ENCODE assay signal across 18 mouse cellular contexts in genomic region chr10:62544316-62544715, GRCm38 (mm10). TPM values are rescaled to one million over a fixed set of nuclear protein-coding genes. Genes with fewer than 3 reads are reported as not detected.
DNase-seq lines count a peak whose midpoint lies in the region; ATAC-seq lines count a peak whose summit lies in the region.
"Had no signal": no experiment of that assay in that cellular context is flagged by ENCODE, and none has a peak within 500 bp of the region (broad histone marks: within the 10 kb centered on the region; RNA-seq: fewer than 3 reads in every experiment).

No protein-coding gene starts in this region.

- DNase-seq in heart, adult 11 months = no peak
- peak; percentile 75 for DNase-seq in A20 (ENCODE audit: low read depth, low spot score)
- peak; percentile 41 to 53 for DNase-seq in natural killer cell, adult 2 months (ENCODE audit: low spot score in 2 of 2)
- no peak for DNase-seq in left cerebral cortex, adult 18-20 months (ENCODE audit: low spot score in 2 of 2)
- DNase-seq in retina, postnatal 1 day = no peak
- DNase-seq: cerebellum, adult 11-12 months; gastrocnemius, postnatal 10 days; kidney, postnatal 14 days; layer of hippocampus, adult 9-11 months had no signal

- no peak overlapping the region for H3K9ac ChIP-seq in heart, embryonic 15.5 days
- no peak overlapping the region for H3K9ac ChIP-seq in midbrain, embryonic 15.5 days
- H3K9ac ChIP-seq: embryonic facial prominence, embryonic 13.5 days; heart, embryonic 13.5 days; limb, embryonic 15.5 days; neural tube, embryonic 13.5 days had no signal

- H3K4me2 ChIP-seq in heart, embryonic 15.5 days = no peak overlapping the region
- H3K4me2 ChIP-seq in midbrain, embryonic 15.5 days = no peak overlapping the region
- H3K4me2 ChIP-seq: embryonic facial prominence, embryonic 13.5 days; heart, embryonic 13.5 days; limb, embryonic 15.5 days; neural tube, embryonic 13.5 days had no signal

- H3K4me3 ChIP-seq in heart, embryonic 15.5 days = no peak overlapping the region
- H3K4me3 ChIP-seq in midbrain, embryonic 15.5 days = no peak overlapping the region
- H3K4me3 ChIP-seq: embryonic facial prominence, embryonic 13.5 days; heart, embryonic 13.5 days; limb, embryonic 15.5 days; neural tube, embryonic 13.5 days had no signal

- 66% methylated on average over 4 of the region's 4 CpGs for WGBS in heart, embryonic 15.5 days
- 90% methylated on average over 4 of the region's 4 CpGs for WGBS in midbrain, embryonic 15.5 days

- no peaks in the 10 kb centered on the region for H3K36me3 ChIP-seq in heart, embryonic 15.5 days
- H3K36me3 ChIP-seq in midbrain, embryonic 15.5 days (replicated peaks) = no peaks in the 10 kb centered on the region
- H3K36me3 ChIP-seq: embryonic facial prominence, embryonic 13.5 days; heart, embryonic 13.5 days; limb, embryonic 15.5 days; neural tube, embryonic 13.5 days had no signal

- peaks cover 3% of the 10 kb centered on the region; the same call in 1 of the 2 replicates for H3K4me1 ChIP-seq in heart, embryonic 15.5 days (replicated peaks)
- no peaks in the 10 kb centered on the region for H3K4me1 ChIP-seq in midbrain, embryonic 15.5 days
- H3K4me1 ChIP-seq: embryonic facial prominence, embryonic 13.5 days; limb, embryonic 15.5 days; neural tube, embryonic 13.5 days had no signal

- ATAC-seq in heart, embryonic 15.5 days (replicated peaks; ENCODE audit: insufficient number of reproducible peaks, insufficient read depth, low FRiP score, low read depth) = no peak
- ATAC-seq in activated CD4-positive, CD25-positive, alpha-beta regulatory T cell, adult 4 months = peak; percentile 26
- ATAC-seq in midbrain, embryonic 15.5 days (replicated peaks) = no peak
- ATAC-seq: intestine, embryonic 16.5 days had no signal

- no peaks in the 10 kb centered on the region for H3K9me3 ChIP-seq in heart, embryonic 15.5 days (replicated peaks)
- H3K9me3 ChIP-seq in midbrain, embryonic 15.5 days = no peaks in the 10 kb centered on the region
- H3K9me3 ChIP-seq: embryonic facial prominence, embryonic 13.5 days; heart, embryonic 13.5 days; limb, embryonic 15.5 days; neural tube, embryonic 13.5 days had no signal

- no peaks in the 10 kb centered on the region for H3K27me3 ChIP-seq in heart, embryonic 15.5 days
- no peaks in the 10 kb centered on the region for H3K27me3 ChIP-seq in midbrain, embryonic 15.5 days (replicated peaks)
- H3K27me3 ChIP-seq: embryonic facial prominence, embryonic 13.5 days; heart, embryonic 13.5 days; limb, embryonic 15.5 days; neural tube, embryonic 13.5 days had no signal

- peak overlapping the region; percentile 34; the same call in 1 of the 2 replicates for H3K27ac ChIP-seq in heart, embryonic 15.5 days
- no peak overlapping the region for H3K27ac ChIP-seq in midbrain, embryonic 15.5 days
- H3K27ac ChIP-seq: embryonic facial prominence, embryonic 13.5 days; heart, embryonic 13.5 days; limb, embryonic 15.5 days; neural tube, embryonic 13.5 days had no signal

RNA-seq across cellular contexts. Expression of gene Srgn, which starts 17.1 kb away (rescaled TPM):
- polyA plus RNA-seq in heart, embryonic 15.5 days (2015; fragmentation: Nextera tagmentation; extraction: Ambion mirVana) = 11.7 and 21.5 TPM in 2 replicates
- polyA plus RNA-seq in activated CD4-positive, CD25-positive, alpha-beta regulatory T cell, adult 4 months (2017; shearing (Covaris generic)) = 1,000 to 10,000 TPM; 1,983 to 1,991 TPM
- total RNA-seq in left cerebral cortex, adult 18-20 months (2021) = 10 to 100 TPM in 1 of 2 experiments, 1 to 10 TPM in 1; 8.0 to 10.0 TPM
- polyA plus RNA-seq in midbrain, embryonic 15.5 days (2015; fragmentation: Nextera tagmentation; extraction: Ambion mirVana) = 10.5 and 12.1 TPM in 2 replicates
- polyA plus RNA-seq: C2C12 had no signal

RNA-seq across cellular contexts. Expression of gene Kif1bp, which starts 33.9 kb away (rescaled TPM):
- polyA plus RNA-seq in heart, embryonic 15.5 days (2015; fragmentation: Nextera tagmentation; extraction: Ambion mirVana) = 28.0 and 32.2 TPM in 2 replicates
- polyA plus RNA-seq in activated CD4-positive, CD25-positive, alpha-beta regulatory T cell, adult 4 months (2017; shearing (Covaris generic)) = 1 to 10 TPM; 4.1 to 6.0 TPM
- total RNA-seq in left cerebral cortex, adult 18-20 months (2021) = 100 to 1,000 TPM; 179 to 185 TPM
- 76.4 and 77.3 TPM in 2 replicates for polyA plus RNA-seq in midbrain, embryonic 15.5 days (2015; fragmentation: Nextera tagmentation; extraction: Ambion mirVana)

RNA-seq across cellular contexts. Expression of gene Vps26a, which starts 57.7 kb away (rescaled TPM):
- polyA plus RNA-seq in heart, embryonic 15.5 days (2015; fragmentation: Nextera tagmentation; extraction: Ambion mirVana) = 66.7 and 71.3 TPM in 2 replicates
- 10 to 100 TPM; 68.8 to 72.1 TPM for polyA plus RNA-seq in activated CD4-positive, CD25-positive, alpha-beta regulatory T cell, adult 4 months (2017; shearing (Covaris generic))
- 10 to 100 TPM; 49.5 to 51.0 TPM for total RNA-seq in left cerebral cortex, adult 18-20 months (2021)
- polyA plus RNA-seq in midbrain, embryonic 15.5 days (2015; fragmentation: Nextera tagmentation; extraction: Ambion mirVana) = 52.6 and 55.0 TPM in 2 replicates

RNA-seq across cellular contexts. Expression of gene Ddx21, which starts 57.8 kb away (rescaled TPM):
- 9.7 and 11.1 TPM in 2 replicates for polyA plus RNA-seq in heart, embryonic 15.5 days (2015; fragmentation: Nextera tagmentation; extraction: Ambion mirVana)
- polyA plus RNA-seq in activated CD4-positive, CD25-positive, alpha-beta regulatory T cell, adult 4 months (2017; shearing (Covaris generic)) = 10 to 100 TPM; 54.1 to 60.2 TPM
- 10 to 100 TPM; 21.1 to 21.3 TPM for total RNA-seq in left cerebral cortex, adult 18-20 months (2021)
- 13.2 and 15.0 TPM in 2 replicates for polyA plus RNA-seq in midbrain, embryonic 15.5 days (2015; fragmentation: Nextera tagmentation; extraction: Ambion mirVana)

Comparison
In these comparisons a context has a peak if more than half of its experiments do, and no peak if none do; other contexts are left out.
1. DNase-seq: peak in A20 (single experiment) and natural killer cell, adult 2 months (2 of 2); none in heart, adult 11 months (single experiment), left cerebral cortex, adult 18-20 months (0 of 2) and retina, postnatal 1 day (single experiment).
2. RNA of gene Srgn, which starts 17.1 kb away (polyA plus RNA-seq): 1,983 to 1,991 TPM in activated CD4-positive, CD25-positive, alpha-beta regulatory T cell, adult 4 months; 11.7 to 21.5 TPM in heart, embryonic 15.5 days and 10.5 to 12.1 TPM in midbrain, embryonic 15.5 days; every median in the first group is over 10 times any median in the second.